Mouse (Mus musculus) lung, adult 2 months (tissue): ENCODE data around the gene Qpct. TPM values are rescaled to one million over a fixed set of nuclear protein-coding genes. Genes with fewer than 3 reads are reported as not detected.

Experiments
- DNase-seq: peaks from one replicate; pipeline ENCODE4 v3.0.0; 2022
- H3K4me1 ChIP-seq: fragments of 200-500 bp; 2 replicates; pipeline ENCODE4 v1.6.1; 2011; ENCODE audit warnings: low read length; ENCODE audit not compliant: control insufficient read depth, insufficient read depth
- H3K4me3 ChIP-seq: fragments of 200-500 bp; replicated peaks from 2 replicates; pipeline ENCODE3; 2011; ENCODE audit warnings: low read depth, mild to moderate bottlenecking, control low read depth, low read length; ENCODE audit errors: extremely low read depth
- CTCF ChIP-seq: fragments of 200-500 bp; IDR thresholded peaks from 2 replicates; pipeline ENCODE4 v1.5.1; 2011; ENCODE audit warnings: mild to moderate bottlenecking, low read length, control low read depth; ENCODE audit not compliant: insufficient read depth
- POLR2A ChIP-seq: fragments of 200-500 bp; IDR thresholded peaks from 2 replicates; pipeline ENCODE4 v1.6.1; 2011; ENCODE audit warnings: low read depth, mild to moderate bottlenecking, control low read depth, low read length, borderline replicate concordance; ENCODE audit errors: extremely low read depth
- WGBS: fragments of 180-500 bp; shearing (Covaris S2); methylation state at CpG from one replicate; pipeline ENCODE4 v1.1.7; 2018; 5-methylcytosine and 5-hydroxymethylcytosine counted together
- polyA plus RNA-seq: library from polyadenylated mRNA; depleted of rRNA; stranded (reverse); fragments of >200 nt; gene quantifications from 2 replicates; pipeline ENCODE4 v1.2.3, GENCODE M21; 2012

Gene Qpct
- polyA plus RNA-seq, 1 experiment, result 6.1 TPM

- no peak overlapping the region for H3K4me3 ChIP-seq
- no peak for DNase-seq
- no peaks in the 10 kb centered on the region for H3K4me1 ChIP-seq
- TF ChIP-seq CTCF, result no peak
- no peak for TF ChIP-seq POLR2A
- 68% methylated on average over 3 of the region's 3 CpGs for WGBS
Measured at GRCm38 (mm10) chr17:79029226-79029625, 22.5 kb upstream of the Qpct start.

- no peak overlapping the region for H3K4me3 ChIP-seq
- no peak for TF ChIP-seq POLR2A
- no peak for TF ChIP-seq CTCF
- H3K4me1 ChIP-seq, result no peaks in the 10 kb centered on the region
- DNase-seq, result no peak
- 85% methylated on average over 5 of the region's 5 CpGs for WGBS
Measured at GRCm38 (mm10) chr17:79031569-79031968, 20.1 kb upstream of the Qpct start.

GRCm38 (mm10) chr17:79032782-79033181 is 18.9 kb upstream of the Qpct start:
- DNase-seq, result no peak
- H3K4me3 ChIP-seq, result no peak overlapping the region
- TF ChIP-seq POLR2A (no peak), CTCF (no peak)
- WGBS, result 79% methylated on average over 4 of the region's 4 CpGs
- H3K4me1 ChIP-seq, result no peaks in the 10 kb centered on the region

GRCm38 (mm10) chr17:79039660-79040059 is 12.0 kb upstream of the Qpct start:
- TF ChIP-seq POLR2A (no peak), CTCF (no peak)
- no peak for DNase-seq
- H3K4me3 ChIP-seq, result no peak overlapping the region
- H3K4me1 ChIP-seq, result no peaks in the 10 kb centered on the region

- Histone ChIP-seq H3K4me3 (no peak overlapping the region), H3K4me1 (no peaks in the 10 kb centered on the region)
- TF ChIP-seq CTCF, result no peak
- no peak for TF ChIP-seq POLR2A
- no peak for DNase-seq
- 96% methylated on average over 2 of the region's 2 CpGs for WGBS
Measured at GRCm38 (mm10) chr17:79043705-79044104, 8.0 kb upstream of the Qpct start.

- Histone ChIP-seq H3K4me3 (peak overlapping the region; percentile 76), H3K4me1 (no peaks in the 10 kb centered on the region; the same call in 1 of the 2 replicates)
- WGBS, result 1% methylated on average over 45 of the region's 45 CpGs
- no peak for TF ChIP-seq POLR2A
- TF ChIP-seq CTCF, result no peak
- DNase-seq, result peak; percentile 50
Measured at GRCm38 (mm10) chr17:79052088-79052812, 544 bp downstream of the Qpct start.

GRCm38 (mm10) chr17:79058271-79058670 is 6.6 kb downstream of the Qpct start:
- Histone ChIP-seq H3K4me1 (no peaks in the 10 kb centered on the region), H3K4me3 (no peak overlapping the region)
- 54% methylated on average over 6 of the region's 6 CpGs for WGBS
- no peak for TF ChIP-seq POLR2A
- no peak for TF ChIP-seq CTCF
- no peak for DNase-seq

GRCm38 (mm10) chr17:79060221-79060620 is 8.5 kb downstream of the Qpct start:
- no peaks in the 10 kb centered on the region for H3K4me1 ChIP-seq
- no peak for DNase-seq
- H3K4me3 ChIP-seq, result no peak overlapping the region
- no peak for TF ChIP-seq CTCF
- TF ChIP-seq POLR2A, result no peak
- WGBS, result 61% methylated on average over 5 of the region's 5 CpGs

- no peak for DNase-seq
- WGBS, result 43% methylated on average over 1 of the region's 1 CpGs
Measured at GRCm38 (mm10) chr17:79064250-79064649, 12.5 kb downstream of the Qpct start.

GRCm38 (mm10) chr17:79068581-79068980 is 16.9 kb downstream of the Qpct start:
- 70% methylated on average over 7 of the region's 7 CpGs for WGBS
- no peak for TF ChIP-seq CTCF
- TF ChIP-seq POLR2A, result no peak
- no peak overlapping the region for H3K4me3 ChIP-seq
- no peak for DNase-seq
- H3K4me1 ChIP-seq, result no peaks in the 10 kb centered on the region

More at GRCm38 (mm10) chr17:79064250-79064649, 12.5 kb downstream of the Qpct start:
- Histone ChIP-seq H3K4me1 (no peaks in the 10 kb centered on the region), H3K4me3 (no peak overlapping the region)
- TF ChIP-seq POLR2A (no peak), CTCF (no peak)

GRCm38 (mm10) chr17:79069019-79069418 is 17.3 kb downstream of the Qpct start:
- DNase-seq, result no peak
- no peak for TF ChIP-seq CTCF
- TF ChIP-seq POLR2A, result no peak
- Histone ChIP-seq H3K4me3 (no peak overlapping the region), H3K4me1 (no peaks in the 10 kb centered on the region)
- 67% methylated on average over 4 of the region's 4 CpGs for WGBS
